Mouse (Mus musculus): ENCODE results near the gene Macf1. TPM values are rescaled to one million over a fixed set of nuclear protein-coding genes. Genes with fewer than 3 reads are reported as not detected.
"Not testable (repeated sequence)": the region's sequence is repeated elsewhere in the genome, so short reads cannot be mapped to it uniquely, and the experiment has no call there.

Macf1 gene
- total and polyA plus RNA-seq, 2 experiments from 2014 or later, result 57.3 to 243 TPM

GRCm38 (mm10) chr4:123454871-123455640 is 229.1 kb downstream of the Macf1 start:
- WGBS, result 82% methylated on average over 7 of the region's 7 CpGs
- ATAC-seq, result no peak
- H3K4me2 ChIP-seq (ENCODE audit: low read depth, low read length), result no peak overlapping the region
- H3K27ac ChIP-seq, result no peak overlapping the region
- no peaks in the 10 kb centered on the region for H3K4me1 ChIP-seq (ENCODE audit: insufficient read depth, low read length)
- H3K4me3 ChIP-seq (ENCODE audit: low read length), result no peak overlapping the region
- TF ChIP-seq CTCF (IDR thresholded peaks at IDR 0.05; ENCODE audit: low read depth), result no peak
- no peak for DNase-seq (ENCODE audit: low spot score)
- H3K9ac ChIP-seq (replicated peaks; ENCODE audit: low read length), result no peak overlapping the region
- H3K9me3 ChIP-seq (ENCODE audit: low read length), result no peaks in the 10 kb centered on the region
- H3K27me3 ChIP-seq (ENCODE audit: insufficient read depth, low read length), result no peaks in the 10 kb centered on the region
- H3K36me3 ChIP-seq (ENCODE audit: insufficient read depth, low read length), result peaks cover 67% of the 10 kb centered on the region

- no peak for DNase-seq (ENCODE audit: low spot score)
- 93% methylated on average over 1 of the region's 1 CpGs for WGBS
- Histone ChIP-seq H3K27ac (no peak overlapping the region), H3K36me3 (ENCODE audit: insufficient read depth, low read length) (peaks cover 70% of the 10 kb centered on the region), H3K9me3 (ENCODE audit: low read length) (no peaks in the 10 kb centered on the region), H3K4me1 (ENCODE audit: insufficient read depth, low read length) (no peaks in the 10 kb centered on the region), H3K27me3 (ENCODE audit: insufficient read depth, low read length) (no peaks in the 10 kb centered on the region), H3K4me2 (ENCODE audit: low read depth, low read length) (no peak overlapping the region), H3K4me3 (ENCODE audit: low read length) (no peak overlapping the region), H3K9ac (replicated peaks; ENCODE audit: low read length) (no peak overlapping the region)
- TF ChIP-seq CTCF (IDR thresholded peaks at IDR 0.05; ENCODE audit: low read depth), result no peak
- ATAC-seq, result no peak
Observed at GRCm38 (mm10) chr4:123453729-123454128, 230.4 kb downstream of the Macf1 start.

- Histone ChIP-seq H3K4me3 (ENCODE audit: low read length) (no peak overlapping the region), H3K36me3 (ENCODE audit: insufficient read depth, low read length) (peaks cover 72% of the 10 kb centered on the region), H3K27me3 (ENCODE audit: insufficient read depth, low read length) (no peaks in the 10 kb centered on the region), H3K9me3 (ENCODE audit: low read length) (no peaks in the 10 kb centered on the region), H3K27ac (no peak overlapping the region), H3K4me2 (ENCODE audit: low read depth, low read length) (no peak overlapping the region), H3K9ac (replicated peaks; ENCODE audit: low read length) (no peak overlapping the region), H3K4me1 (ENCODE audit: insufficient read depth, low read length) (no peaks in the 10 kb centered on the region)
- WGBS, result 80% methylated on average over 3 of the region's 3 CpGs
- DNase-seq (ENCODE audit: low spot score) (no peak), ATAC-seq (no peak)
- TF ChIP-seq CTCF (IDR thresholded peaks at IDR 0.05; ENCODE audit: low read depth), result no peak
Observed at GRCm38 (mm10) chr4:123451991-123452390, 232.2 kb downstream of the Macf1 start.

DNA sequence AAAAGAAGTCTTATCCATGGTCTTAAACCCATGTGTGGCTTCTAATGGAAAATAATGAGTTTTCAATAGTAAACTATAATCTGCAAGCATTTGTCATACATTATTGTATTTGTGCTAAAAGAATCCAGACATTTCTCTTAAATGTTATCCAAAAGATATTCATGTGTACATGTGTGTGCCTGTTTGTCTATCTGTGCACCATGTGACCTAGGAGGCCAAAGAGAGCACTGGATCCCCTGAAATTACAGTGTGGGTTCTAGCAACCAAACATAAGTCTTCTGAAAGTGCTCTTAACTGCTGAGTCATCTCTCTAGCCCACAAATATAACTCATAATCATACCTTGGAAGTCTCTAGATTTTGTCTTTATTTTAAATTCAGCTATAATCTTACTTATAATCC is 234.9 kb downstream of the Macf1 start:
- no peaks in the 10 kb centered on the region for H3K9me3 ChIP-seq (ENCODE audit: low read length)

DNA sequence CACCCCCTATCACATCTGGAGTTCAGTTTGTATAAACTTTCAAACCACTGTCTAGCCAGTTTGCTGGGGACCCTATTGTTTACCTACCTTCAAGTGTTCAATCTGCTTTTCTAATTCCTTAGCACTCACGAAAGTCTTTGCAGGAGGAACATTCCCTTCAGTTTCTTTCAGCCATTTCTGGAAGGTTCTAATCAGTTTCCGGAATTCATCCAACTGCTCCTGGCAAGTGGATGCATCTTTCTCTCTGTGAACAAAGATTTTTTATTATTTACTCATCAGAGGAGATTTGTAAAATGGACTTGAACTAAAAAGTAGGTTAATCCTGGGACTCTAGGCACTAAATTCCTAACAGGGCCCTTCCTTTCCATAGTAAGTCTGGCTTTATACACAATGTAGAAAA is 236.1 kb downstream of the Macf1 start:
- WGBS, result 95% methylated on average over 2 of the region's 2 CpGs
- Histone ChIP-seq H3K4me3 (ENCODE audit: low read length) (no peak overlapping the region), H3K27ac (no peak overlapping the region), H3K4me1 (ENCODE audit: insufficient read depth, low read length) (no peaks in the 10 kb centered on the region), H3K27me3 (ENCODE audit: insufficient read depth, low read length) (no peaks in the 10 kb centered on the region), H3K36me3 (ENCODE audit: insufficient read depth, low read length) (peaks cover 68% of the 10 kb centered on the region), H3K9me3 (ENCODE audit: low read length) (no peaks in the 10 kb centered on the region), H3K4me2 (ENCODE audit: low read depth, low read length) (no peak overlapping the region), H3K9ac (replicated peaks; ENCODE audit: low read length) (no peak overlapping the region)
- ATAC-seq (no peak), DNase-seq (ENCODE audit: low spot score) (no peak)
- no peak for TF ChIP-seq CTCF (IDR thresholded peaks at IDR 0.05; ENCODE audit: low read depth)

More for the DNA sequence above, 234.9 kb downstream of the Macf1 start:
- DNase-seq (ENCODE audit: low spot score), result no peak
- Histone ChIP-seq H3K9ac (replicated peaks; ENCODE audit: low read length) (no peak overlapping the region), H3K4me1 (ENCODE audit: insufficient read depth, low read length) (no peaks in the 10 kb centered on the region), H3K27ac (no peak overlapping the region), H3K4me2 (ENCODE audit: low read depth, low read length) (no peak overlapping the region), H3K36me3 (ENCODE audit: insufficient read depth, low read length) (peaks cover 66% of the 10 kb centered on the region), H3K27me3 (ENCODE audit: insufficient read depth, low read length) (no peaks in the 10 kb centered on the region), H3K4me3 (ENCODE audit: low read length) (no peak overlapping the region)
- ATAC-seq, result no peak
- no peak for TF ChIP-seq CTCF (IDR thresholded peaks at IDR 0.05; ENCODE audit: low read depth)

GRCm38 (mm10) chr4:123447251-123447650 is 236.9 kb downstream of the Macf1 start:
- no peak overlapping the region for H3K27ac ChIP-seq
- no peak for ATAC-seq
- TF ChIP-seq CTCF (IDR thresholded peaks at IDR 0.05; ENCODE audit: low read depth), result no peak

GRCm38 (mm10) chr4:123446754-123447153 is 237.4 kb downstream of the Macf1 start:
- Histone ChIP-seq H3K4me1 (ENCODE audit: insufficient read depth, low read length) (no peaks in the 10 kb centered on the region), H3K9ac (replicated peaks; ENCODE audit: low read length) (no peak overlapping the region), H3K36me3 (ENCODE audit: insufficient read depth, low read length) (peaks cover 59% of the 10 kb centered on the region), H3K9me3 (ENCODE audit: low read length) (no peaks in the 10 kb centered on the region), H3K27me3 (ENCODE audit: insufficient read depth, low read length) (no peaks in the 10 kb centered on the region), H3K4me2 (ENCODE audit: low read depth, low read length) (no peak overlapping the region), H3K4me3 (ENCODE audit: low read length) (no peak overlapping the region), H3K27ac (no peak overlapping the region)
- DNase-seq (ENCODE audit: low spot score), result no peak
- no peak for ATAC-seq
- WGBS, result 50% methylated on average over 7 of the region's 7 CpGs
- TF ChIP-seq CTCF (IDR thresholded peaks at IDR 0.05; ENCODE audit: low read depth), result no peak

More at GRCm38 (mm10) chr4:123447251-123447650, 236.9 kb downstream of the Macf1 start:
- Histone ChIP-seq H3K9me3 (ENCODE audit: low read length) (no peaks in the 10 kb centered on the region), H3K4me2 (ENCODE audit: low read depth, low read length) (no peak overlapping the region), H3K9ac (replicated peaks; ENCODE audit: low read length) (no peak overlapping the region), H3K4me3 (ENCODE audit: low read length) (no peak overlapping the region), H3K36me3 (ENCODE audit: insufficient read depth, low read length) (peaks cover 64% of the 10 kb centered on the region), H3K27me3 (ENCODE audit: insufficient read depth, low read length) (no peaks in the 10 kb centered on the region), H3K4me1 (ENCODE audit: insufficient read depth, low read length) (no peaks in the 10 kb centered on the region)
- WGBS, result 62% methylated on average over 3 of the region's 3 CpGs
- DNase-seq (ENCODE audit: low spot score), result no peak

DNA sequence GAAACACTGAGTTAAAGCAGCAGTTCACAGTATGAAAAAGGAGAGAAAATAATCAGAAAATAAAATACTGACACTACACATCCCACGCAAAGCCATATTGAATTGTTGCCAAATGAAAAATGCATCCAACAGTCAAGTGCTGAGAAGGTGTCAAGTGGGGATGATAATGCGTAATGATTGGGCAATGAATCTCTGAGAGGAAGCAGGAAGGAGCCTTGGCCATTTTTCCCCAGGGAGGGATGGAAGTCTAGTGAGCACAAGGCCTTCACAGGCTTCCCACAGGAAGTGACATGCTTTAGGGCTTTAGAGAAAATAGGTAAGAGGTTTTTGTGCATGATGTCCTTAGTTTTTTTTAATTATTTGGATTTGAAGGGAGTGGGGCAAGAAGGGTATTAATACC is 237.9 kb downstream of the Macf1 start:
- not testable (repeated sequence) for H3K9ac ChIP-seq (replicated peaks; ENCODE audit: low read length); H3K27ac ChIP-seq; H3K27me3 ChIP-seq (ENCODE audit: insufficient read depth, low read length); DNase-seq (ENCODE audit: low spot score); H3K4me2 ChIP-seq (ENCODE audit: low read depth, low read length); ATAC-seq; H3K4me1 ChIP-seq (ENCODE audit: insufficient read depth, low read length); H3K4me3 ChIP-seq (ENCODE audit: low read length); H3K9me3 ChIP-seq (ENCODE audit: low read length)
- 70% methylated on average over 2 of the region's 2 CpGs for WGBS
- H3K36me3 ChIP-seq (ENCODE audit: insufficient read depth, low read length), result peaks cover 59% of the 10 kb centered on the region
